Mouse (Mus musculus) embryonic fibroblast, embryonic 13.5 days (primary cell): ENCODE results near the gene Cnga1. TPM values are rescaled to one million over a fixed set of nuclear protein-coding genes. Genes with fewer than 3 reads are reported as not detected.

ENCODE experiments used
- H3K27ac ChIP-seq: 2 replicates; pipeline ENCODE4 v1.5.1; 2012; ENCODE audit warnings: low read length, control low read depth, inconsistent platforms; ENCODE audit not compliant: insufficient read depth
- H3K4me1 ChIP-seq: 2 replicates; pipeline ENCODE4 v1.6.1; 2011; ENCODE audit warnings: low read length; ENCODE audit not compliant: control insufficient read depth, insufficient read depth
- H3K4me3 ChIP-seq: 2 replicates; pipeline ENCODE4 v1.5.1; 2011; ENCODE audit warnings: mild to moderate bottlenecking, control low read depth, low read length; ENCODE audit not compliant: insufficient read depth
- CTCF ChIP-seq: IDR thresholded peaks from 2 replicates; pipeline ENCODE4 v1.5.1; 2011; ENCODE audit warnings: mild to moderate bottlenecking, control low read depth, low read length, moderate library complexity, borderline replicate concordance; ENCODE audit not compliant: insufficient read depth
- POLR2A ChIP-seq: IDR thresholded peaks from 2 replicates; pipeline ENCODE4 v1.6.1; 2011; ENCODE audit warnings: low read depth, mild to moderate bottlenecking, control low read depth, low read length, moderate library complexity
- polyA plus RNA-seq: library from polyadenylated mRNA; stranded (reverse); fragments of >200 nt; gene quantifications from 2 replicates; pipeline ENCODE4 v1.2.4, GENCODE M21; 2011; ENCODE audit warnings: low read depth; ENCODE audit not compliant: missing spikeins, insufficient read length

Gene Cnga1
- not detected in 2 replicates for polyA plus RNA-seq

GRCm38 (mm10) chr5:72644175-72644574 lies at the start of gene Cnga1:
Gene Cnga1 (minus strand): TSS chr5:72644275.
- Histone ChIP-seq H3K4me3 (no peak within 1 kb of the TSS), H3K27ac (no peak within 1 kb of the TSS), H3K4me1 (peaks cover 2% of the 10 kb centered on the region; the same call in 1 of the 2 replicates)
- TF ChIP-seq CTCF, result no peak
- TF ChIP-seq POLR2A, result no peak

- H3K27ac ChIP-seq, result no peak overlapping the region
- H3K4me1 ChIP-seq, result no peaks in the 10 kb centered on the region
- H3K4me3 ChIP-seq, result no peak overlapping the region
- TF ChIP-seq POLR2A (no peak), CTCF (no peak)
Measured at GRCm38 (mm10) chr5:72690516-72690915, 46.4 kb upstream of the Cnga1 start.

- TF ChIP-seq CTCF, result no peak
- H3K4me3 ChIP-seq, result no peak overlapping the region
- H3K4me1 ChIP-seq, result no peaks in the 10 kb centered on the region
- H3K27ac ChIP-seq, result no peak overlapping the region
Measured at GRCm38 (mm10) chr5:72689556-72689955, 45.5 kb upstream of the Cnga1 start.

GRCm38 (mm10) chr5:72681451-72681850 lies 37.4 kb upstream of the Cnga1 start:
- H3K27ac ChIP-seq, result no peak overlapping the region
- TF ChIP-seq CTCF, result no peak
- no peak for TF ChIP-seq POLR2A

GRCm38 (mm10) chr5:72674994-72675542 lies 31.0 kb upstream of the Cnga1 start:
- no peaks in the 10 kb centered on the region for H3K4me1 ChIP-seq
- no peak overlapping the region for H3K27ac ChIP-seq
- TF ChIP-seq CTCF, result no peak
- no peak for TF ChIP-seq POLR2A
- H3K4me3 ChIP-seq, result no peak overlapping the region

More at GRCm38 (mm10) chr5:72681451-72681850, 37.4 kb upstream of the Cnga1 start:
- Histone ChIP-seq H3K4me1 (no peaks in the 10 kb centered on the region), H3K4me3 (no peak overlapping the region)

GRCm38 (mm10) chr5:72671017-72671699 lies 27.1 kb upstream of the Cnga1 start:
- TF ChIP-seq POLR2A, result no peak
- no peak for TF ChIP-seq CTCF
- H3K4me3 ChIP-seq, result no peak overlapping the region
- no peak overlapping the region for H3K27ac ChIP-seq
- no peaks in the 10 kb centered on the region for H3K4me1 ChIP-seq

- H3K4me1 ChIP-seq, result no peaks in the 10 kb centered on the region
- TF ChIP-seq CTCF (no peak), POLR2A (no peak)
- no peak overlapping the region for H3K27ac ChIP-seq
- no peak overlapping the region for H3K4me3 ChIP-seq
Measured at GRCm38 (mm10) chr5:72668351-72668750, 24.3 kb upstream of the Cnga1 start.

GRCm38 (mm10) chr5:72666428-72666827 lies 22.4 kb upstream of the Cnga1 start:
- H3K27ac ChIP-seq, result no peak overlapping the region
- H3K4me1 ChIP-seq, result no peaks in the 10 kb centered on the region
- TF ChIP-seq CTCF (no peak), POLR2A (no peak)
- no peak overlapping the region for H3K4me3 ChIP-seq

GRCm38 (mm10) chr5:72665281-72665680 lies 21.2 kb upstream of the Cnga1 start:
- Histone ChIP-seq H3K27ac (no peak overlapping the region), H3K4me3 (no peak overlapping the region), H3K4me1 (no peaks in the 10 kb centered on the region)
- TF ChIP-seq POLR2A (no peak), CTCF (no peak)

GRCm38 (mm10) chr5:72664854-72665253 lies 20.8 kb upstream of the Cnga1 start:
- TF ChIP-seq POLR2A (no peak), CTCF (no peak)

GRCm38 (mm10) chr5:72664126-72664525 lies 20.1 kb upstream of the Cnga1 start:
- TF ChIP-seq POLR2A, result no peak
- no peak for TF ChIP-seq CTCF
- H3K27ac ChIP-seq, result no peak overlapping the region
- no peaks in the 10 kb centered on the region for H3K4me1 ChIP-seq
- H3K4me3 ChIP-seq, result no peak overlapping the region

More at GRCm38 (mm10) chr5:72664854-72665253, 20.8 kb upstream of the Cnga1 start:
- H3K4me1 ChIP-seq, result no peaks in the 10 kb centered on the region
- H3K27ac ChIP-seq, result no peak overlapping the region
- no peak overlapping the region for H3K4me3 ChIP-seq
